Mouse (Mus musculus): Measurements from ENCODE around the gene Dpf3. TPM values are rescaled to one million over a fixed set of nuclear protein-coding genes. Genes with fewer than 3 reads are reported as not detected.

Gene Dpf3
- polyA plus RNA-seq, 1 experiment: 26.0 TPM

DNA sequence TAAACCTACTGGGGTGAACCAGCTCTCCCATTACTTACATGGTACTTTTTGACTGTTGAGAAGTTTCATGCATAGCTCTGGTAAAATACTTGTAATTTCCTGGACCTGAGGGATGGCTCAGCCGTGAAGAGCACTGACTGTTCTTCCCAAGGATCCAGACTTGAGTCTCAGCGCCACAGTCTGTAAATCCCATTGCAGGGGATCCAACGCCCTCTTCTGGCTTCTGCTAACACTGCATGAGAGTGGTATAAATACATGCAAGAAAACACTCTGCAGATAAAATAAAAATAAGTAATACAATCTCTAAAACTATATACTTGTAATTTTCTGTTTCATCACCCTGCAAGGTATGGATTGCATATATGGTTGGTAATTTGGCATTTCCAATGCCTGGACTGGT lies 10.4 kb upstream of the Dpf3 start:
- H3K27ac ChIP-seq (ENCODE audit: control insufficient read depth, insufficient read depth, low read depth, low read length): no peak overlapping the region
- H3K4me1 ChIP-seq (ENCODE audit: control insufficient read depth, insufficient read depth, low read length): peaks cover 4% of the 10 kb centered on the region
- TF ChIP-seq POLR2A (IDR thresholded peaks at IDR 0.05; ENCODE audit: control insufficient read depth, low read depth, low read length) (no peak), CTCF (IDR thresholded peaks at IDR 0.05; ENCODE audit: control insufficient read depth, insufficient read depth, insufficient replicate concordance, low read depth, low read length) (no peak)
- H3K36me3 ChIP-seq (ENCODE audit: control insufficient read depth, insufficient read depth, low read length): no peaks in the 10 kb centered on the region
- no peak overlapping the region for H3K4me3 ChIP-seq (ENCODE audit: control insufficient read depth, low read depth, low read length)
- 0 out of 2 replicates have a peak, but pooled peaks cover 3% of the 10 kb centered on the region for H3K27me3 ChIP-seq (ENCODE audit: control insufficient read depth, insufficient read depth, low read length)

- no peaks in the 10 kb centered on the region for H3K36me3 ChIP-seq (ENCODE audit: control insufficient read depth, insufficient read depth, low read length)
- peaks cover 4% of the 10 kb centered on the region for H3K4me1 ChIP-seq (ENCODE audit: control insufficient read depth, insufficient read depth, low read length)
- H3K27ac ChIP-seq (ENCODE audit: control insufficient read depth, insufficient read depth, low read depth, low read length): no peak overlapping the region
- 0 out of 2 replicates have a peak, but pooled peaks cover 3% of the 10 kb centered on the region for H3K27me3 ChIP-seq (ENCODE audit: control insufficient read depth, insufficient read depth, low read length)
- TF ChIP-seq POLR2A (IDR thresholded peaks at IDR 0.05; ENCODE audit: control insufficient read depth, low read depth, low read length) (no peak), CTCF (IDR thresholded peaks at IDR 0.05; ENCODE audit: control insufficient read depth, insufficient read depth, insufficient replicate concordance, low read depth, low read length) (no peak)
- no peak overlapping the region for H3K4me3 ChIP-seq (ENCODE audit: control insufficient read depth, low read depth, low read length)
These were observed 9.2 kb upstream of the Dpf3 start for GRCm38 (mm10) chr12:83496736-83497135.

DNA sequence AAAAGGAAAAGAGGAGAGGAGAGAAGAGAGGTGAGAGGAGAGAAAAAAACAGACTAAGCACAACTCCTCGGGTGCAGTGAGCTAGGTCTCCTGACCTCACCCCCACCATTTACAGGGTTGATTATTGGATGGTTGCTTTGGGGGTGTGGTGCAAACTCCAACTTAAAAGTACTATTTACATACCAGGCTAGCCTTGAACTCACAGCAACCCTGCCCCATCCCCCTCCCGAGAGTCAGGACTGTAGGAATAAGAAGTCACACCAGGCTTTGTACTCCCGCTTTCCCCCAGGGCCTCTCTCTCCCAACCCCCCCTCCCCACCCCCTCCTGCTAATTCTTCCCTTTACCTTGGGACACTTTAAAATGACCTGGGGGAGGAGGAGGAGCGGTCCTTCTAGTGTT lies 8.8 kb upstream of the Dpf3 start:
- no peak overlapping the region for H3K4me3 ChIP-seq (ENCODE audit: control insufficient read depth, low read depth, low read length)

GRCm38 (mm10) chr12:83495961-83496282 lies 8.4 kb upstream of the Dpf3 start:
- TF ChIP-seq POLR2A (IDR thresholded peaks at IDR 0.05; ENCODE audit: control insufficient read depth, low read depth, low read length): no peak
- no peak for TF ChIP-seq CTCF (IDR thresholded peaks at IDR 0.05; ENCODE audit: control insufficient read depth, insufficient read depth, insufficient replicate concordance, low read depth, low read length)
- Histone ChIP-seq H3K4me3 (ENCODE audit: control insufficient read depth, low read depth, low read length) (no peak overlapping the region), H3K27me3 (ENCODE audit: control insufficient read depth, insufficient read depth, low read length) (0 out of 2 replicates have a peak, but pooled peaks cover 3% of the 10 kb centered on the region), H3K4me1 (ENCODE audit: control insufficient read depth, insufficient read depth, low read length) (peaks cover 4% of the 10 kb centered on the region), H3K27ac (ENCODE audit: control insufficient read depth, insufficient read depth, low read depth, low read length) (no peak overlapping the region), H3K36me3 (ENCODE audit: control insufficient read depth, insufficient read depth, low read length) (no peaks in the 10 kb centered on the region)

More for the DNA sequence above, 8.8 kb upstream of the Dpf3 start:
- H3K4me1 ChIP-seq (ENCODE audit: control insufficient read depth, insufficient read depth, low read length): peaks cover 4% of the 10 kb centered on the region
- no peaks in the 10 kb centered on the region for H3K36me3 ChIP-seq (ENCODE audit: control insufficient read depth, insufficient read depth, low read length)
- H3K27me3 ChIP-seq (ENCODE audit: control insufficient read depth, insufficient read depth, low read length): 0 out of 2 replicates have a peak, but pooled peaks cover 3% of the 10 kb centered on the region
- no peak overlapping the region for H3K27ac ChIP-seq (ENCODE audit: control insufficient read depth, insufficient read depth, low read depth, low read length)
- TF ChIP-seq CTCF (IDR thresholded peaks at IDR 0.05; ENCODE audit: control insufficient read depth, insufficient read depth, insufficient replicate concordance, low read depth, low read length): no peak
- no peak for TF ChIP-seq POLR2A (IDR thresholded peaks at IDR 0.05; ENCODE audit: control insufficient read depth, low read depth, low read length)

DNA sequence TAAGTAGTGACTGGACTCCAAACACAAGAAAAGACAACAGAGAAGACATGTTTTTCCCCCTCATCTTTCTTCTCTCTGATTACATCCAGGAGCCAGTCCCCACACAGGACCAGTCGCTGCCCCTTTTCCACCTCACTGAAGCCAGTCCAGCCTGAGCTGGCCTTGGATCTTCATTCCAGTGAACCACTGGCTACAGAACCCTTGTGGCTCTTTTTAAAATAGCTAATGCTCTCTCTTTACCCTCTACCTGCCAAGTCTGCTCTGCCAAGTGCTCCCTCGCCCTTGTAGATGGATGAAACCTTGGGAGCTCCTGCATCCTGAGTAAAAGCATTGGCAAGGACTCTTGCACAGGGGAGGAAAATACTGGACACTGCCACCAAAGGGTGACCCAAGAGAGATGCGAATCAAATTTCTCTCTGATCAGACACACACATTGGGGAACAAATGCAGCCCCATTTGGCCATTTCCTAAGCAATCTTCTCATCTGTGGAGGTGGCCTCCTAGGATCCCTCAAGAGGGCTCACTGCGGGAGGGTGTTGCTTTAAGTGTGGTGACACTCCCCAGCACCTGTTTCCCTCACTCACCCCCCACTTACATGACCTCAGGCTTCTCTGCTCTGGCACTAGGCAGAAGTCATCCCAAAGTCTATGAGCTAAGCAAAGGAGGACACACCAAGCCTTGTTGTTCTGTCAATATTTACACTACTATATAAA lies 7.9 kb upstream of the Dpf3 start:
- Histone ChIP-seq H3K27me3 (ENCODE audit: control insufficient read depth, insufficient read depth, low read length) (0 out of 2 replicates have a peak, but pooled peaks cover 3% of the 10 kb centered on the region), H3K4me3 (ENCODE audit: control insufficient read depth, low read depth, low read length) (no peak overlapping the region), H3K27ac (ENCODE audit: control insufficient read depth, insufficient read depth, low read depth, low read length) (no peak overlapping the region), H3K36me3 (ENCODE audit: control insufficient read depth, insufficient read depth, low read length) (no peaks in the 10 kb centered on the region), H3K4me1 (ENCODE audit: control insufficient read depth, insufficient read depth, low read length) (peaks cover 4% of the 10 kb centered on the region)
- no peak for TF ChIP-seq CTCF (IDR thresholded peaks at IDR 0.05; ENCODE audit: control insufficient read depth, insufficient read depth, insufficient replicate concordance, low read depth, low read length)
- no peak for TF ChIP-seq POLR2A (IDR thresholded peaks at IDR 0.05; ENCODE audit: control insufficient read depth, low read depth, low read length)

GRCm38 (mm10) chr12:83494196-83494595 lies 6.7 kb upstream of the Dpf3 start:
- peaks cover 4% of the 10 kb centered on the region for H3K4me1 ChIP-seq (ENCODE audit: control insufficient read depth, insufficient read depth, low read length)
- peak overlapping the region; percentile 61 for H3K27ac ChIP-seq (ENCODE audit: control insufficient read depth, insufficient read depth, low read depth, low read length)
- no peak for TF ChIP-seq POLR2A (IDR thresholded peaks at IDR 0.05; ENCODE audit: control insufficient read depth, low read depth, low read length)
- no peak for TF ChIP-seq CTCF (IDR thresholded peaks at IDR 0.05; ENCODE audit: control insufficient read depth, insufficient read depth, insufficient replicate concordance, low read depth, low read length)
- no peaks in the 10 kb centered on the region for H3K36me3 ChIP-seq (ENCODE audit: control insufficient read depth, insufficient read depth, low read length)
- H3K27me3 ChIP-seq (ENCODE audit: control insufficient read depth, insufficient read depth, low read length): 0 out of 2 replicates have a peak, but pooled peaks cover 3% of the 10 kb centered on the region
- no peak overlapping the region for H3K4me3 ChIP-seq (ENCODE audit: control insufficient read depth, low read depth, low read length)

DNA sequence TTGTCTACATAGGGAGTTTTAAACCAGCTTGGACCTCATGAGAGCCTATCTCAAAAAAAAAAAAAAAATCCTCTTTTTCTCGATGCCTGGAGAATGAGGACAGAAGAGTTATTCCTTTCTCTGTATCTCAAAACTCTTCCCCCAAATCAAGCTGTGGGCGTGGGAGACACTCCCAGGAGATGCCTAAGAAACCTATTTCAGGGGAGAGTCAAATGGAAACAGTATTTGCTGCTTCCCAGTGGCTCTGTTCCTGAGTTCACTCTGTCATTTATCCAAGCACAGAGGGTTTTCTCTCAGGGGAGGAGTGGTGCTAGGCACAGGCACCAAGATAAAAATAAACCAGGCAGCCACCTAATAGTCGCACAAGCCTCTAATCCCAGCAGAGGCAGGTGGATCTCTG lies 5.3 kb upstream of the Dpf3 start:
- TF ChIP-seq POLR2A (IDR thresholded peaks at IDR 0.05; ENCODE audit: control insufficient read depth, low read depth, low read length): no peak
- no peak for TF ChIP-seq CTCF (IDR thresholded peaks at IDR 0.05; ENCODE audit: control insufficient read depth, insufficient read depth, insufficient replicate concordance, low read depth, low read length)
- peaks cover 11% of the 10 kb centered on the region for H3K4me1 ChIP-seq (ENCODE audit: control insufficient read depth, insufficient read depth, low read length)
- no peaks in the 10 kb centered on the region for H3K36me3 ChIP-seq (ENCODE audit: control insufficient read depth, insufficient read depth, low read length)
- H3K27me3 ChIP-seq (ENCODE audit: control insufficient read depth, insufficient read depth, low read length): peaks cover 8% of the 10 kb centered on the region
- H3K27ac ChIP-seq (ENCODE audit: control insufficient read depth, insufficient read depth, low read depth, low read length): peak overlapping the region; percentile 51
- H3K4me3 ChIP-seq (ENCODE audit: control insufficient read depth, low read depth, low read length): no peak overlapping the region

Data from testis, adult 2 months (tissue).